Mouse (Mus musculus) lung, postnatal 0 days (tissue): ENCODE data around the gene Sdccag8.

ENCODE experiments used
- CTCF ChIP-seq: IDR thresholded peaks from 2 replicates; pipeline ENCODE4 v1.5.1; 2016; ENCODE audit warnings: antibody characterized with exemption, mild to moderate bottlenecking
- EP300 ChIP-seq: IDR thresholded peaks from 2 replicates; pipeline ENCODE4 v1.6.1; 2016; ENCODE audit warnings: antibody characterized with exemption, mild to moderate bottlenecking, control low read depth

- TF ChIP-seq CTCF (no peak), EP300 (no peak)
These were observed 216.2 kb downstream of the Sdccag8 start for GRCm38 (mm10) chr1:177030669-177031068.
